Mouse (Mus musculus): ENCODE measurements around the gene Ankrd54.

DNA sequence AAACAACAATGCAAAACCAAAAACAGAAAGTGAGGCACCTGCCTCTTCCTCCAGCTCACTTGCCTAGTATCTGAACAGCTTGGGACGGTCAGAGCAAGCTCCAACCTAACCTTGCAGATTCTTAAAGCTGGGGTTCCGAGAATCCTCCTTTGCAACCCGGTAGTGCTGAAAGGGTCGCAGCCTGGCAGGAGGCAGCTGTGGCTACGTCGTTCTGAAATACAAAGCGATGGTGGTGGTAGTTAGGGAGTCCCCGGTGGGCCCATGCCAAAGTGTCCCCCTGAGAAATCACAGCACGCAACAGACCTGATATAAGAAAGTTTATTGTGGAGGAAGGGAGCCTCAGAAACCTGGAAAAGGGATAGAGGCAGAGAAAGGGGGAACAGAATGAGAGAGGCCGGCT is 24.4 kb downstream of the Ankrd54 start:
- no peak for TF ChIP-seq CTCF (IDR thresholded peaks at IDR 0.05; ENCODE audit: insufficient read depth, low read depth, low read length)
- no peak for TF ChIP-seq POLR2A (IDR thresholded peaks at IDR 0.05; ENCODE audit: insufficient read depth, low read depth, low read length)
